In genomic region chr16:21538889-21539288, GRCm38 (mm10) we compare ENCODE assay signal across 13 mouse cellular contexts.
DNase-seq lines count a peak whose midpoint lies in the region; ATAC-seq and TF ChIP-seq lines count a peak whose summit lies in the region.
"Had no signal": no experiment of that assay in that cellular context is flagged by ENCODE, and none has a peak within 500 bp of the region (broad histone marks: within the 10 kb centered on the region; RNA-seq: fewer than 3 reads in every experiment).

No protein-coding gene starts in this region.

- no peak overlapping the region for H3K4me3 ChIP-seq in heart, postnatal 0 days (ENCODE audit: low read depth, low read length)
- no peak overlapping the region for H3K4me3 ChIP-seq in liver, postnatal 0 days (ENCODE audit: low read depth, low read length)
- H3K4me3 ChIP-seq: myocyte had no signal

- no peak overlapping the region for H3K27ac ChIP-seq in heart, postnatal 0 days (ENCODE audit: low read depth)
- H3K27ac ChIP-seq in liver, postnatal 0 days (ENCODE audit: low read depth) = no peak overlapping the region

- H3K9ac ChIP-seq in heart, postnatal 0 days (replicated peaks; ENCODE audit: low read depth, low read length) = no peak overlapping the region
- no peak overlapping the region for H3K9ac ChIP-seq in liver, postnatal 0 days (replicated peaks)

- no peak for ATAC-seq in heart, postnatal 0 days (ENCODE audit: insufficient read depth, low read depth)
- no peak for ATAC-seq in liver, postnatal 0 days
- ATAC-seq: forebrain, embryonic 16.5 days had no signal

- DNase-seq in heart, postnatal 0 days (ENCODE audit: low spot score) = no peak
- no peak for DNase-seq in heart, adult 9 months (ENCODE audit: low spot score in 2 of 2)
- no peak for DNase-seq in liver, postnatal 0 days
- no peak for DNase-seq in liver
- peak; percentile 7 for DNase-seq in MN1 (ENCODE audit: low spot score)
- DNase-seq in mesoderm, embryonic 11.5 days (ENCODE audit: low read depth, low spot score) = peak; percentile 12
- DNase-seq in left cerebral cortex, postnatal 10 days (ENCODE audit: extremely low spot score in 1 of 2, low spot score in 2 of 2) = no peak
- DNase-seq in right cerebral cortex, postnatal 25 days = no peak
- DNase-seq: adrenal gland, postnatal 25 days; cerebellum, adult 11-12 months; heart, postnatal 4 days had no signal

- peaks cover 36% of the 10 kb centered on the region for H3K36me3 ChIP-seq in heart, postnatal 0 days (replicated peaks; ENCODE audit: control insufficient read depth, insufficient read depth, low read length)
- 0 out of 2 replicates have a peak, but pooled peaks cover 3% of the 10 kb centered on the region for H3K36me3 ChIP-seq in liver, postnatal 0 days (replicated peaks; ENCODE audit: insufficient read depth, low read length)

- H3K9me3 ChIP-seq in heart, postnatal 0 days (replicated peaks; ENCODE audit: control insufficient read depth, low read length) = no peaks in the 10 kb centered on the region
- H3K9me3 ChIP-seq in liver, postnatal 0 days (ENCODE audit: low read length) = no peaks in the 10 kb centered on the region

- WGBS in heart, postnatal 0 days = 71% methylated on average over 2 of the region's 2 CpGs
- WGBS in liver, postnatal 0 days (ENCODE audit: insufficient replicate concordance) = 65% methylated on average over 2 of the region's 2 CpGs

- H3K4me2 ChIP-seq in heart, postnatal 0 days (ENCODE audit: low read depth, low read length) = no peak overlapping the region
- no peak overlapping the region for H3K4me2 ChIP-seq in liver, postnatal 0 days (ENCODE audit: low read depth, low read length)

- peak; percentile 42 for TF ChIP-seq CTCF in heart, postnatal 0 days (IDR thresholded peaks at IDR 0.05; ENCODE audit: low read depth)
- TF ChIP-seq CTCF in liver, postnatal 0 days (IDR thresholded peaks at IDR 0.05; ENCODE audit: low read depth) = peak; percentile 36; the same call in 1 of the 2 replicates

- intact Hi-C loops in left cerebral cortex, postnatal 10 days (cut with DNase I) = no loop called here

- 0 out of 2 replicates have a peak, but pooled peaks cover 3% of the 10 kb centered on the region for H3K4me1 ChIP-seq in heart, postnatal 0 days (ENCODE audit: control insufficient read depth, insufficient read depth)
- peaks cover 7% of the 10 kb centered on the region; the same call in 1 of the 2 replicates for H3K4me1 ChIP-seq in liver, postnatal 0 days (ENCODE audit: insufficient read depth)

- TF ChIP-seq EP300 in heart, postnatal 0 days (IDR thresholded peaks at IDR 0.05; ENCODE audit: low read depth) = no peak
- TF ChIP-seq EP300 in liver, postnatal 0 days (IDR thresholded peaks at IDR 0.05; ENCODE audit: low read depth) = no peak

- H3K27me3 ChIP-seq in heart, postnatal 0 days (ENCODE audit: control insufficient read depth, insufficient read depth, low read length) = no peaks in the 10 kb centered on the region
- no peaks in the 10 kb centered on the region for H3K27me3 ChIP-seq in liver, postnatal 0 days (ENCODE audit: insufficient read depth, low read length)

Comparison
In these comparisons a context has a peak if more than half of its experiments do, and no peak if none do; other contexts are left out.
1. DNase-seq: peak in MN1 (single experiment) and mesoderm, embryonic 11.5 days (single experiment); none in heart, postnatal 0 days (single experiment), heart, adult 9 months (0 of 2), liver, postnatal 0 days (single experiment), liver (single experiment), left cerebral cortex, postnatal 10 days (0 of 2) and right cerebral cortex, postnatal 25 days (single experiment).